Mouse (Mus musculus): ENCODE data around the gene Trpt1. TPM values are rescaled to one million over a fixed set of nuclear protein-coding genes. Genes with fewer than 3 reads are reported as not detected.

Trpt1 gene
- polyA plus RNA-seq, 1 experiment from 2014 or later = 25.3 TPM

DNA sequence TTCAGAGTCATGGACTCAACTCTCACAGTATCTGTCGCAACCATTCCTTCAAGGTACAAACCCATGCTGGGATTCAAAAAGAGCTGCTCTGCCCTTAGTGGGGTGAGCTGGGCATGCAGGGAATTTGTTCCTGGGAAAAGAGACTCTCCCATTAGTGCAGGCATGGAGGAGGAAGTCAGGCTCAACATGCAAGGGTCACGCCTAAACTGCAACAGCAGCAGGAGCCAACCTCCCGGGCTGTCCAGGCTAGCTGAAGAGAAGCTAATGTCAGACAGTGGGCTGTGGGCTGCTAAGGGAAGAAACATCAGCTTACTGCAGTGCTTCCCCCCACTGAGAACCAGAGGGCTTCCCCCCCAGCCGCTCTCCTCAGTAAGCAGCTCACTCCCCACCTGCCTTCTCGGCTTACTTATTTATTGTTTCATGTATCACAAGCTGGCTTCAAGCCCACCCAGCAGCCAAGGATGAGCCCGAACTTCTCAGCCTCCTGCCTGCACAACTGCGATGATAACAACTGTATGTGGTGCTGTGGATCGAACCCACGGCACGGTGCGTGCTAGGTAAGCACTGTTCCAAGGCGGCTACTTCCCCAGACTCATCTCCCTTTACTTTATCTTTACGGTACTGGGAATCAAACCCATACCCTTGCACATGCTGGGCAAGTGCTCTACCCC, 23.5 kb upstream of the Trpt1 start:
- no peak for ATAC-seq
- Histone ChIP-seq H3K27me3 (replicated peaks; ENCODE audit: control insufficient read depth, insufficient read depth, low read length) (peaks cover 10% of the 10 kb centered on the region), H3K36me3 (ENCODE audit: control insufficient read depth, insufficient read depth, low read length) (peaks cover 2% of the 10 kb centered on the region), H3K27ac (ENCODE audit: low read depth, low read length) (no peak overlapping the region), H3K4me2 (ENCODE audit: low read length) (no peak overlapping the region), H3K9ac (ENCODE audit: low read depth, low read length) (no peak overlapping the region), H3K9me3 (ENCODE audit: control insufficient read depth, low read length) (no peaks in the 10 kb centered on the region), H3K4me3 (ENCODE audit: low read length) (no peak overlapping the region), H3K4me1 (ENCODE audit: control insufficient read depth, insufficient read depth, low read depth, low read length) (peaks cover 30% of the 10 kb centered on the region)
- WGBS = 79% methylated on average over 13 of the region's 13 CpGs

GRCm38 (mm10) chr19:6973581-6974190, 22.2 kb upstream of the Trpt1 start:
- H3K27me3 ChIP-seq (replicated peaks; ENCODE audit: control insufficient read depth, insufficient read depth, low read length) = peaks cover 10% of the 10 kb centered on the region
- no peaks in the 10 kb centered on the region for H3K9me3 ChIP-seq (ENCODE audit: control insufficient read depth, low read length)
- no peak for ATAC-seq
- 33% methylated on average over 12 of the region's 12 CpGs for WGBS
- H3K4me3 ChIP-seq (ENCODE audit: low read length) = peak overlapping the region; percentile 58
- H3K36me3 ChIP-seq (ENCODE audit: control insufficient read depth, insufficient read depth, low read length) = peaks cover 11% of the 10 kb centered on the region
- peaks cover 43% of the 10 kb centered on the region for H3K4me1 ChIP-seq (ENCODE audit: control insufficient read depth, insufficient read depth, low read depth, low read length)
- H3K9ac ChIP-seq (ENCODE audit: low read depth, low read length) = peak overlapping the region; percentile 83
- peak overlapping the region; percentile 94 for H3K4me2 ChIP-seq (ENCODE audit: low read length)
- H3K27ac ChIP-seq (ENCODE audit: low read depth, low read length) = no peak overlapping the region

GRCm38 (mm10) chr19:6974211-6975205, 21.4 kb upstream of the Trpt1 start, which contains the start of gene Ppp1r14b:
TSS of gene Ppp1r14b (plus strand) at chr19:6974968.
- H3K4me2 ChIP-seq (ENCODE audit: low read length) = peak within 1 kb of the TSS; percentile 94
- H3K27me3 ChIP-seq (replicated peaks; ENCODE audit: control insufficient read depth, insufficient read depth, low read length) = peaks cover 10% of the 10 kb centered on the region
- peak; percentile 62 for ATAC-seq
- H3K36me3 ChIP-seq (ENCODE audit: control insufficient read depth, insufficient read depth, low read length) = peaks cover 11% of the 10 kb centered on the region
- H3K4me1 ChIP-seq (ENCODE audit: control insufficient read depth, insufficient read depth, low read depth, low read length) = peaks cover 48% of the 10 kb centered on the region
- peak within 1 kb of the TSS; percentile 95 for H3K27ac ChIP-seq (ENCODE audit: low read depth, low read length)
- H3K4me3 ChIP-seq (ENCODE audit: low read length) = peak within 1 kb of the TSS; percentile 58
- peak within 1 kb of the TSS; percentile 83 for H3K9ac ChIP-seq (ENCODE audit: low read depth, low read length)
- H3K9me3 ChIP-seq (ENCODE audit: control insufficient read depth, low read length) = no peaks in the 10 kb centered on the region
- WGBS = under 1% methylated on average over 50 of the region's 84 CpGs

GRCm38 (mm10) chr19:6975537-6976521, 20.1 kb upstream of the Trpt1 start, which contains the start of gene Plcb3:
TSS of gene Plcb3 (minus strand) at chr19:6976470.
- H3K27ac ChIP-seq (ENCODE audit: low read depth, low read length) = peak within 1 kb of the TSS; percentile 95
- H3K9me3 ChIP-seq (ENCODE audit: control insufficient read depth, low read length) = no peaks in the 10 kb centered on the region
- peak within 1 kb of the TSS; percentile 83 for H3K9ac ChIP-seq (ENCODE audit: low read depth, low read length)
- peaks cover 39% of the 10 kb centered on the region for H3K4me1 ChIP-seq (ENCODE audit: control insufficient read depth, insufficient read depth, low read depth, low read length)
- H3K27me3 ChIP-seq (replicated peaks; ENCODE audit: control insufficient read depth, insufficient read depth, low read length) = peaks cover 1% of the 10 kb centered on the region; the same call in 1 of the 2 replicates
- H3K36me3 ChIP-seq (ENCODE audit: control insufficient read depth, insufficient read depth, low read length) = peaks cover 11% of the 10 kb centered on the region
- H3K4me2 ChIP-seq (ENCODE audit: low read length) = peak within 1 kb of the TSS; percentile 94
- ATAC-seq = peak; percentile 5
- H3K4me3 ChIP-seq (ENCODE audit: low read length) = peak within 1 kb of the TSS; percentile 58
- WGBS = under 1% methylated on average over 16 of the region's 16 CpGs

DNA sequence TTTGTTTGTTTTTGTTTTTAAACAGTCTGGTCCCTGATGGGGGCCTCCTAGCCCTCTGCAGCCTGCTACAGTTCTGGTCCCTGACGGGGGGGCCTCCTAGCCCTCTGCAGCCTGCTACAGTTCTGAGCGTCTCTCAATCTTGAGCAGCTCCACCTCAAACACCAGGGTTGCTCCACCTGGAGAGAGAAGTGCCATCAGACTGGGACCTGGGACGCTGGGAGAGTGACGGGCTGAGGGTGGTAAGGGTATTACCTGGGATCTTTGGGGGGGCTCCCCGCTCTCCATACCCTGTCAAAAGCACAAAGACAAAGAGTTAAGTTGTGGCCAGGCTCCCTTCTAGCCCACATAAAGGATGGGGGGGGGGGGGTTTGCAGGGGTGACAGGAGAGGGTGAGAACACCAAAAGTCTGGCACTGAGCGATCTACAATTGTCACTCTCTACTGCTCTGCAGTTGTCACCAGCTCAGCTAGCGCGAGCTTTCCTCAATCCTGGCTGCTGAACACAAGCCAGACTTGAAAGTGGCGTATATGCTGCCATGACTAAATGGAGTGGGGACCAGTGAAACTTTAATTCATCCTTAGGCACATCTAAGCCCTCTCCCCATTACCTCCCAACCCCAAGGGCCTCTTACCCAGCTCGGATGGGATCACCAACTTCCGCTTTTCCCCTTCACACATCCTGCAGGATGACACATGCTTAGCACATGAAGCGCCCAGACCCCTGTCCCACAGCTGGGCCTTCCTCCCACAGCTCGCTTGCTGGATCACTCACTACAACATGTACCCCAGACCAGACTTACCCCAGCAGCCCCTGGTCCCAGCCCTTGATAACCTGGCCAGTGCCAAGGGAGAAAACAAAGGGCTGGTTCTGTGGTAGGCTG, 17.9 kb upstream of the Trpt1 start:
- H3K27ac ChIP-seq (ENCODE audit: low read depth, low read length) = peak overlapping the region; percentile 97; the same call in 1 of the 2 replicates
- WGBS = 75% methylated on average over 13 of the region's 13 CpGs

DNA sequence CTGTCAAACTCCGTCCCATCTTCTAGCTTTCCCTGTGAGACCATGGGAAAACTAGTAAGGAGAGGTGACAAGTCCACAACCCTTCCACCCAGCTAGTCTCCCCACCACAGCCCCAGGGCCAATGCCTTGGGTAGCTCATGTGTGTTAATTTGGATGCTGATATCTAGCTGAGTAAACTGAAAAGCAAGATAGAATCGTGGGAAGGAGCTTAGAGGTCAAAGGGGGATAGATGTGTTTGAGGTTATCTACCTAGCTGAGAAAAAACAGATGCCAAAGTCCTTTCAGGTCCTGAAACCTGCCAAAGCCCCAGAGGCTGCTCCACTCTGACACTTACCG, 17.3 kb upstream of the Trpt1 start:
- 53% methylated on average over 3 of the region's 3 CpGs for WGBS
- Histone ChIP-seq H3K36me3 (ENCODE audit: control insufficient read depth, insufficient read depth, low read length) (peaks cover 17% of the 10 kb centered on the region), H3K4me2 (ENCODE audit: low read length) (peak overlapping the region; percentile 73), H3K4me1 (ENCODE audit: control insufficient read depth, insufficient read depth, low read depth, low read length) (peaks cover 42% of the 10 kb centered on the region), H3K27me3 (replicated peaks; ENCODE audit: control insufficient read depth, insufficient read depth, low read length) (no peaks in the 10 kb centered on the region), H3K9me3 (ENCODE audit: control insufficient read depth, low read length) (no peaks in the 10 kb centered on the region), H3K27ac (ENCODE audit: low read depth, low read length) (peak overlapping the region; percentile 97; the same call in 1 of the 2 replicates), H3K9ac (ENCODE audit: low read depth, low read length) (peak overlapping the region; percentile 84), H3K4me3 (ENCODE audit: low read length) (peak overlapping the region; percentile 68)
- ATAC-seq = no peak

More for the DNA sequence above, 17.9 kb upstream of the Trpt1 start:
- H3K9ac ChIP-seq (ENCODE audit: low read depth, low read length) = peak overlapping the region; percentile 27
- peak overlapping the region; percentile 68 for H3K4me3 ChIP-seq (ENCODE audit: low read length)
- no peaks in the 10 kb centered on the region for H3K9me3 ChIP-seq (ENCODE audit: control insufficient read depth, low read length)
- peaks cover 17% of the 10 kb centered on the region for H3K36me3 ChIP-seq (ENCODE audit: control insufficient read depth, insufficient read depth, low read length)
- H3K4me1 ChIP-seq (ENCODE audit: control insufficient read depth, insufficient read depth, low read depth, low read length) = peaks cover 42% of the 10 kb centered on the region
- H3K4me2 ChIP-seq (ENCODE audit: low read length) = peak overlapping the region; percentile 73
- ATAC-seq = no peak
- H3K27me3 ChIP-seq (replicated peaks; ENCODE audit: control insufficient read depth, insufficient read depth, low read length) = no peaks in the 10 kb centered on the region

DNA sequence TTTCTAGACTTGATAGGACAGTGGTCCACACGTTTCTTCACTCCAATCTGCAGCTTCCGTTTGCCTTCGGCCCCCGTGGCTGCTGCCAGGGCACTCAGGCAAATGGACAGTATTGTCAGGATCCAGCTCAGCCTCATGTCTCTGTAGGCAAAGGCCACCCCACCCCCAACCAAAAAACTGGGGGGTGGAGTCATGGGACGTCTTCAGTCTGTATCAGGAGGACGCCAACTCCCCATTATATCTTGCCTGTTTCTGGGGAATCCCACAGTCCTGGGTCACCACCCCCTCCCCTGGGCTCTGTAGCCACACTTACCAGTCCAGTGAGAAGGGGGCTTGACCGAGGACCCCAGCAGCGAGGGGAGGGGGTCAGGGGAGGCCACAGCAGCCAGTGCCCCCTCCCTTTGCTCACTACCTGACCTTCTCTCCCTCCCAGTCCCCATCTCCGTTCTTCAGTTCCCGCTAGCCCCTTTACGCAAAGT, 16.9 kb upstream of the Trpt1 start:
- Histone ChIP-seq H3K27ac (ENCODE audit: low read depth, low read length) (peak overlapping the region; percentile 97), H3K4me2 (ENCODE audit: low read length) (peak overlapping the region; percentile 73), H3K4me1 (ENCODE audit: control insufficient read depth, insufficient read depth, low read depth, low read length) (peaks cover 39% of the 10 kb centered on the region), H3K36me3 (ENCODE audit: control insufficient read depth, insufficient read depth, low read length) (peaks cover 19% of the 10 kb centered on the region), H3K27me3 (replicated peaks; ENCODE audit: control insufficient read depth, insufficient read depth, low read length) (no peaks in the 10 kb centered on the region), H3K9me3 (ENCODE audit: control insufficient read depth, low read length) (no peaks in the 10 kb centered on the region), H3K9ac (ENCODE audit: low read depth, low read length) (peak overlapping the region; percentile 84), H3K4me3 (ENCODE audit: low read length) (peak overlapping the region; percentile 68)
- 9% methylated on average over 11 of the region's 11 CpGs for WGBS
- ATAC-seq = no peak
